Mouse (Mus musculus) gastrocnemius, postnatal 10 days (tissue): Measurements from ENCODE around the gene Fam222a. TPM values are rescaled to one million over a fixed set of nuclear protein-coding genes. Genes with fewer than 3 reads are reported as not detected.

Experiments
- DNase-seq: peaks from one replicate; pipeline ENCODE4 v3.0.0; 2021; ENCODE audit warnings: mixed read lengths
- total RNA-seq, 2 experiments: library from RNA; stranded (reverse); gene quantifications; 2 replicates each; pipeline ENCODE4 v1.2.3; 2021

Fam222a gene
- total RNA-seq, 2 experiments from 2014 or later, result 1.5 to 1.8 TPM

DNA sequence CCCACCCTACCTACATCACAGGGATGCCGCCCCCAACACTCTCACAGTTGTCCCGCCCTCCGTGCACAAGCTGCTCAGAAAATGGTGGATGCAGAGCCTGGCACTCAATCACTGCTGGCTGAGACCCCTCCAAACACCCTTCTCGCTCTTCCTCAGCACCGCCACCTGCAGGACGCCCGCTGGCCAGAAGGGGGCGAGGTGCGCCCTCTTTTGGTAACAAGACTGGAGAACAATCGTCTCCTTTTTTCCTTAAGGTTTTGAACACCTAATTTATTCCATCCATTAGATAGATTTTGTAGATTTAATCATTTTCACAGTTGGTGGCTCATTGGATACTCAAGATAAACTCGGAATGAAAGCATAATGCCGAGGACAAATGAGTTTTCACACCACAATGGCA, 40.7 kb downstream of the Fam222a start:
- peak; percentile 87 for DNase-seq

DNA sequence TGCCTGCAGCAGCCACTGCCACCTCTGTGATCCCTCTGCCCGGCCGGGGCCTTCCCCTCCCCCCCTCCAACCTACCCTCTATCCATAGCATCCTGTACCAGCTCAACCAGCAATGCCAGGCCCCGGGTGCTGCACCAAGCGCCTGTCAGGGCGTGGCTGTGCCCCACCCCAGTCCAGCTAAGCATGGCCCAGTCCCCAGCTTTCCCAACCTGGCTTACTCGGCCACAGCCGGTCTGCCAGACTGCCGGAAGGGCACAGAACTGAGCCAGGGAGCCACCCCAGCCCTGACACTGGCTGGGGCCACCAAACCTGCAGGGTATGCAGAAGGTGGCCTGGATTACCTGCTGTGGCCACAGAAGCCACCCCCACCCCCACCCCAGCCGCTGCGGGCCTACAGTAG, 43.4 kb downstream of the Fam222a start:
- no peak for DNase-seq

DNA sequence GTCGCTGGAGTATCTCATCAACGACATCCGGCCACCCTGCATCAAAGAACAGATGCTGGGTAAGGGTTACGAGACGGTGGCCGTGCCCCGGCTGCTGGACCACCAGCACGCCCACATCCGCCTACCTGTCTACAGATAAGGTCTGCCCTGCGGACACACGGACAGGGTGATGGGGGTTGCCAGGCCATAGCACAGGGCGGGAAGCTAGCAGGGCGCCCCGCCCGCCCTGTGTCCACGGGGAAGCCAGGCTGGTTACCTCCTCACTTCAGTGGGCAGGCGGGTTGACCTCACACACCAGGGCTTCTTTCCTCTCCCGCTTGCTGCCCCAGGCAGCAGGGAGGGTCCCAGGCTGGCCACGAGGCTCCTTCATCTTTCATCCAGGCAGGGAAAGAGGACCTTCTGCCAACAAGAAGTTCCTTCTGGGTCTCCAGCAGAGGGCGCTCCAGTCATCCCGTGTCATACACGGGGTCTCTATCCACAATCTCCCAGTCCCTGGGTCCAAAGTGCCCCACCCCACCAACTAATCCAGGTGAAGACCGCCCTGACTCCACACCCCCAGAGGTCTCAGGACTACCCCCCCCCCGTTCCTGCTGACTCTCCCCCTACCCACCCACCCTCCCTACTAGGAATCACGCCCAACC, 44.3 kb downstream of the Fam222a start:
- DNase-seq, result peak; percentile 63

- no peak for DNase-seq
Observed at GRCm38 (mm10) chr5:114614863-114615262, 47.0 kb downstream of the Fam222a start.

- no peak for DNase-seq
Observed at GRCm38 (mm10) chr5:114616336-114617061, 48.7 kb downstream of the Fam222a start.

GRCm38 (mm10) chr5:114617809-114618208, 50.0 kb downstream of the Fam222a start:
- DNase-seq, result no peak

DNA sequence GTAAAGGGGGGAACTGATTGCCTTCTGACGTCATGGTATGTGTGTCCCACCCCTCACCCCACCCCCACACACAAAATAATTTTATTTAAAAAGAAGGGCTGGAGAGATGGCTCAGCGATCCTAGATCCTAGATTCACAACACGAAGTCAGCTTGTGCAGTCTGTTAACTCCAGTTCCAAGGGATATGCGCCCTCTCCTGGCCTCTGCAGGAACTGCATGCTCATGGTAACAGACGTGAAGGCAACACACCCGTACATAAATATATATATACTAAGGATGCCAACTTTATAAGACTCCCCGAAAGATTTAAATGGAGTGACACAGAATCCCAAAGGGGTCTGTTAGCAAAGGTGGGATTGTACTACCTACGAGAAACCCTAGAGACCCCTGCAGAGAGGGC, 51.0 kb downstream of the Fam222a start:
- peak; percentile 82 for DNase-seq

GRCm38 (mm10) chr5:114620305-114620704, 52.5 kb downstream of the Fam222a start:
- DNase-seq, result no peak

GRCm38 (mm10) chr5:114625590-114625989, 57.8 kb downstream of the Fam222a start:
- DNase-seq, result peak; percentile 73

GRCm38 (mm10) chr5:114631336-114631735, 63.5 kb downstream of the Fam222a start:
- no peak for DNase-seq

DNA sequence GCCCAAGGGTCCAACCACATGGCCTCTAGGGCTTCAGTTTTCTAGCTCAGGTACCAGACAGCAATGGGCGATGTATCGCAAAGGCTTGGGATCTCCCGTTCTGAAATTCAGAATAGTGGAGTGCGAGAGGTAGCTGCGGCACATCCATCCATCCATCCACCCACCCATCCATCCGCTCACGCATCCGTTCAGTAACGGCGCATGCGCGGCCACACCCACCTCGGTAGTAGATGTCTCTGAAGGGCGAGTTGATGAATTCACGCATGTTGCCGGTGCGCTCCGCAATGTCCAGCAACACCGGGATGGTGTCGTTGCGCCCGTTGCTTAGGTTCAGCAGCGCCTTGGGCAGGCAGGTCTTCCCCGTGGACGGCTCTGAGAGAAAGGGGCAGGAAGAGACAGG, 68.3 kb downstream of the Fam222a start:
- DNase-seq, result no peak

GRCm38 (mm10) chr5:114638769-114639644, 71.2 kb downstream of the Fam222a start:
- DNase-seq, result peak; percentile 93

GRCm38 (mm10) chr5:114639645-114639957, 71.8 kb downstream of the Fam222a start:
- DNase-seq, result no peak

GRCm38 (mm10) chr5:114640809-114641208, 73.0 kb downstream of the Fam222a start:
- DNase-seq, result no peak

GRCm38 (mm10) chr5:114644918-114645317, 77.1 kb downstream of the Fam222a start:
- no peak for DNase-seq

DNA sequence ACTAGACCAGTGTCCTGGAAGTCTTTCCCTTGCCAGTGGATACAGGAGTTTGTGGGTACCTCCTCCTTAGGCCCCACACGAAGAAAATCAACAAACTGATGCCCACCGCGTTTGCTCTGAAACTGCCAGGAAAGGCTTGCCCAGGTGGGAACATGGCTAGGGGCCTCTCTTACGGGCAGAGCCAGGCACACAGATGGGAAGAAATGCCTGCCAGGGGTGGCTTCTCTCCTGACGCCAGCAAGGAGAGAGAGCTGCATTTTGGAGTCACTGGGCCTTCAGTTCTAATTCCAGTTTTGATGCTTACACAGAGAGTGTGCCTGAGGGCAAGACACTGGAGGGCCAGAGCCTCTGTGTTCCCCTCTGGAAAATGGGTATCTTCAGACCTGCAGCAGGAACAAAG, 78.1 kb downstream of the Fam222a start:
- DNase-seq, result no peak

- DNase-seq, result no peak
Observed at GRCm38 (mm10) chr5:114647211-114647974, 79.6 kb downstream of the Fam222a start.

DNA sequence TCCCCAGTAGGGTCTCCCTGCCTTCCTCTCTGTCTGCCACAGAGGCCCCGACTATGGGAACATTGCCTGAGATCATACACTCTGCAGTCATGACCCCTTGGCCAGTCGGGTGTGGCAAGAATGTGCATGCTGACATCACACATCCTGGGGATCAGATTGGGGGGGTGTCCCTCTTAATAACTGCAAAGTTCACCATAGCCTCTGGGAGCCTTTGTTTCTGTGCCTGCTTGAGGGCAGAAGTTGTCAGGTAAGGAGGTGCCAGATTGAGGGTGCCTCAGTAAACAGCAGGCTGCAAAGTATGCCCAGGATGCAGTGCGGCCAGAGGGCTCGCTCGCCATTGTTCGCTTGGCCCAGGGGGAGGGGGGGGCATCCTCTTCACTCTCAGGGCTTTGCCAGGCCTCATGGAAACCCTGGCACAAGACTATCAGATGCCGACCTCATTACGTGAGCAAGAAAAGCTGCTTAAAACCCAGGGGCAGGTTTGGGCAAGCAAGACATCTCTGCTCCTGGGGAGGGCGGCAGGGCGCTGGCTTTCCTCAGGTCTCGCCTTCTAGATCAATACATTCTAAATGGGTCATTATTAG, 81.0 kb downstream of the Fam222a start:
- no peak for DNase-seq

- DNase-seq, result no peak
Observed at GRCm38 (mm10) chr5:114651002-114651401, 83.2 kb downstream of the Fam222a start.

DNA sequence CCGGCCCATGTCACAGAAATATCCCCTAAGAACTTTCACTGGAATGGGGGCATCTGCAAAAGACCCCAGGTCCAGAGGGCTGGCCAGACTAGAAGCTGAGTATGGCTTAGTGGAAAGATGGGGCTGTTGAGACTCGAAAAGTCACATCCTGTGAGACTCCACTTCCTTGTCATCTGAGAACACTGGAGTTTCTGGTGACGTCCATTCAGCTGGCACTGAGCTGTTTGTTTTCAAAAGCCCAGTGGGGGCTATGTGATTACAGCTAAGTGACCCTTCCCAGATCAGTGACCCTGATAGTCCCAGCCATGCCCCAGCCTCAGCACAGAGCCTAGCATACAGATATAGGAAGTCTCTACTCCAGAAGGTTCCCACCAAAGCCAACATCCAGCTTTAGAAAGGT, 83.6 kb downstream of the Fam222a start:
- no peak for DNase-seq

- DNase-seq, result no peak
Observed at GRCm38 (mm10) chr5:114653656-114654437, 86.0 kb downstream of the Fam222a start.
